Mouse (Mus musculus) thymus, adult 2 months (tissue): ENCODE measurements around the gene Tmem30a.

Experiments
- CTCF ChIP-seq: fragments of 200-500 bp; IDR thresholded peaks from 2 replicates; pipeline ENCODE4 v1.5.1; 2012; ENCODE audit warnings: mild to moderate bottlenecking, control low read depth, low read length, moderate library complexity, borderline replicate concordance; ENCODE audit not compliant: control insufficient read depth, poor library complexity, insufficient read depth; ENCODE audit errors: extremely low read depth
- POLR2A ChIP-seq: fragments of 200-500 bp; IDR thresholded peaks from 2 replicates; pipeline ENCODE4 v1.6.1; 2012; ENCODE audit warnings: mild to moderate bottlenecking, low read length, control low read depth, moderate library complexity; ENCODE audit not compliant: control insufficient read depth, poor library complexity, insufficient read depth; ENCODE audit errors: extremely low read depth

- TF ChIP-seq CTCF (no peak), POLR2A (peak; percentile 71)
These were observed 33.8 kb downstream of the Tmem30a start, which contains the start of gene Cox7a2 for GRCm38 (mm10) chr9:79759385-79760005.
